Mouse (Mus musculus) limb, embryonic 10.5 days (tissue): ENCODE results near the gene Map1a. TPM values are rescaled to one million over a fixed set of nuclear protein-coding genes. Genes with fewer than 3 reads are reported as not detected.

Experiments used
- DNase-seq: peaks from one replicate; pipeline ENCODE4 v3.0.0-alpha.2; 2017; ENCODE audit warnings: low spot score
- H3K27ac ChIP-seq: fragments of 300-500 bp; sonication (generic); 2 replicates; pipeline ENCODE4 v1.5.1; 2016; ENCODE audit warnings: mild to moderate bottlenecking
- H3K27me3 ChIP-seq: fragments of 300-500 bp; sonication (generic); 2 replicates; pipeline ENCODE4 v1.6.1; 2016; ENCODE audit warnings: low read depth, mild to moderate bottlenecking; ENCODE audit not compliant: poor library complexity, severe bottlenecking
- H3K36me3 ChIP-seq: fragments of 300-500 bp; sonication (generic); 2 replicates; pipeline ENCODE4 v1.6.1; 2016; ENCODE audit warnings: mild to moderate bottlenecking, moderate library complexity
- H3K4me1 ChIP-seq: fragments of 300-500 bp; sonication (generic); 2 replicates; pipeline ENCODE4 v1.6.1; 2016
- H3K4me3 ChIP-seq: fragments of 300-500 bp; sonication (generic); 2 replicates; pipeline ENCODE4 v1.5.1; 2016; ENCODE audit warnings: mild to moderate bottlenecking, moderate library complexity
- H3K9me3 ChIP-seq: fragments of 300-500 bp; sonication (generic); replicated peaks from 2 replicates; pipeline ENCODE4 v1.6.1; 2016; ENCODE audit warnings: mild to moderate bottlenecking
- WGBS: fragments of 180-500 bp; shearing (Covaris S2); methylation state at CpG from one replicate; pipeline ENCODE4 v1.1.7; 2016; 5-methylcytosine and 5-hydroxymethylcytosine counted together
- polyA plus RNA-seq: library from polyadenylated mRNA; unstranded; fragments of >200 nt; fragmentation: Nextera tagmentation; extraction: Ambion mirVana; gene quantifications from 2 replicates; pipeline ENCODE4 v1.2.1, GENCODE M21; 2016

Gene Map1a
- polyA plus RNA-seq, 1 experiment from 2014 or later = 2.0 TPM

- DNase-seq = no peak
- Histone ChIP-seq H3K4me3 (no peak overlapping the region), H3K36me3 (no peaks in the 10 kb centered on the region), H3K4me1 (no peaks in the 10 kb centered on the region), H3K27ac (no peak overlapping the region), H3K27me3 (no peaks in the 10 kb centered on the region), H3K9me3 (no peaks in the 10 kb centered on the region)
Observed at GRCm38 (mm10) chr2:121339057-121339456, 49.7 kb downstream of the Map1a start.

GRCm38 (mm10) chr2:121353156-121353555 lies 63.8 kb downstream of the Map1a start:
- DNase-seq = no peak
- Histone ChIP-seq H3K36me3 (no peaks in the 10 kb centered on the region), H3K9me3 (no peaks in the 10 kb centered on the region), H3K27ac (no peak overlapping the region), H3K4me3 (no peak overlapping the region), H3K4me1 (peaks cover 20% of the 10 kb centered on the region), H3K27me3 (peaks cover 18% of the 10 kb centered on the region)
- 79% methylated on average over 8 of the region's 8 CpGs for WGBS

GRCm38 (mm10) chr2:121354378-121354777 lies 65.0 kb downstream of the Map1a start:
- peak overlapping the region; percentile 89 for H3K27ac ChIP-seq
- WGBS = 2% methylated on average over 6 of the region's 6 CpGs

GRCm38 (mm10) chr2:121354820-121355592 lies 65.6 kb downstream of the Map1a start, which contains the start of gene Ppip5k1:
Ppip5k1 (minus strand) TSS chr2:121355396.
- peak within 1 kb of the TSS; percentile 89 for H3K27ac ChIP-seq
- DNase-seq = peak; percentile 97
- under 1% methylated on average over 58 of the region's 58 CpGs for WGBS

More at GRCm38 (mm10) chr2:121354378-121354777, 65.0 kb downstream of the Map1a start:
- no peak for DNase-seq
- Histone ChIP-seq H3K36me3 (no peaks in the 10 kb centered on the region), H3K27me3 (peaks cover 30% of the 10 kb centered on the region), H3K4me3 (peak overlapping the region; percentile 79), H3K4me1 (peaks cover 28% of the 10 kb centered on the region), H3K9me3 (no peaks in the 10 kb centered on the region)

GRCm38 (mm10) chr2:121357494-121357893 lies 68.1 kb downstream of the Map1a start, which contains the start of gene Ckmt1:
Ckmt1 (plus strand) TSS chr2:121357714.
- no peak for DNase-seq
- peaks cover 35% of the 10 kb centered on the region for H3K27me3 ChIP-seq
- WGBS = 62% methylated on average over 5 of the region's 5 CpGs
- H3K4me1 ChIP-seq = peaks cover 28% of the 10 kb centered on the region
- no peak within 1 kb of the TSS for H3K27ac ChIP-seq
- peak within 1 kb of the TSS; percentile 42 for H3K4me3 ChIP-seq
- H3K36me3 ChIP-seq = no peaks in the 10 kb centered on the region
- no peaks in the 10 kb centered on the region for H3K9me3 ChIP-seq

More at GRCm38 (mm10) chr2:121354820-121355592, 65.6 kb downstream of the Map1a start, which contains the start of gene Ppip5k1:
- no peaks in the 10 kb centered on the region for H3K36me3 ChIP-seq
- H3K9me3 ChIP-seq = no peaks in the 10 kb centered on the region
- H3K4me3 ChIP-seq = peak within 1 kb of the TSS; percentile 79
- peaks cover 28% of the 10 kb centered on the region for H3K4me1 ChIP-seq
- peaks cover 35% of the 10 kb centered on the region for H3K27me3 ChIP-seq

- Histone ChIP-seq H3K27ac (no peak overlapping the region), H3K36me3 (no peaks in the 10 kb centered on the region), H3K27me3 (peaks cover 35% of the 10 kb centered on the region), H3K9me3 (no peaks in the 10 kb centered on the region), H3K4me1 (peaks cover 28% of the 10 kb centered on the region), H3K4me3 (peak overlapping the region; percentile 42)
- WGBS = 3% methylated on average over 4 of the region's 4 CpGs
- DNase-seq = no peak
Observed at GRCm38 (mm10) chr2:121357961-121358360, 68.6 kb downstream of the Map1a start.

GRCm38 (mm10) chr2:121358381-121358780 lies 69.0 kb downstream of the Map1a start:
- Histone ChIP-seq H3K27me3 (peaks cover 35% of the 10 kb centered on the region), H3K9me3 (no peaks in the 10 kb centered on the region), H3K36me3 (no peaks in the 10 kb centered on the region), H3K4me3 (peak overlapping the region; percentile 42), H3K27ac (no peak overlapping the region), H3K4me1 (peaks cover 28% of the 10 kb centered on the region)
- DNase-seq = peak; percentile 67
- 2% methylated on average over 16 of the region's 16 CpGs for WGBS

- H3K4me1 ChIP-seq = peaks cover 23% of the 10 kb centered on the region
- DNase-seq = no peak
- H3K27ac ChIP-seq = no peak overlapping the region
- H3K4me3 ChIP-seq = no peak overlapping the region
- H3K9me3 ChIP-seq = no peaks in the 10 kb centered on the region
- WGBS = 49% methylated on average over 4 of the region's 4 CpGs
- H3K27me3 ChIP-seq = peaks cover 35% of the 10 kb centered on the region
- H3K36me3 ChIP-seq = no peaks in the 10 kb centered on the region
Observed at GRCm38 (mm10) chr2:121359461-121359860, 70.1 kb downstream of the Map1a start.

Other genes starting within 250 kb of the Map1a start
- gene Tgm5, start 203.8 kb upstream of the Map1a start, polyA plus RNA-seq = not detected in 2 replicates
- not detected in 2 replicates for gene Tgm7, start 179.8 kb upstream of the Map1a start, polyA plus RNA-seq
- 15.4 and 22.2 TPM in 2 replicates for gene Adal, start 149.2 kb upstream of the Map1a start, polyA plus RNA-seq
- gene Lcmt2, start 148.9 kb upstream of the Map1a start, polyA plus RNA-seq = 18.2 and 22.6 TPM in 2 replicates
- gene Tubgcp4, start 118.9 kb upstream of the Map1a start, polyA plus RNA-seq = 78.0 and 82.8 TPM in 2 replicates
- gene Zscan29, start 118.5 kb upstream of the Map1a start, polyA plus RNA-seq = 9.8 and 10.2 TPM in 2 replicates
- gene Trp53bp1, start 18.2 kb upstream of the Map1a start, polyA plus RNA-seq = 116 and 135 TPM in 2 replicates
- 7.5 and 8.9 TPM in 2 replicates for gene Ppip5k1, start 65.8 kb downstream of the Map1a start, polyA plus RNA-seq
- gene Ckmt1, start 68.1 kb downstream of the Map1a start, polyA plus RNA-seq = 0.59 and 1.5 TPM in 2 replicates
- gene Strc, start 97.6 kb downstream of the Map1a start, polyA plus RNA-seq = not detected in 2 replicates
- gene Pdia3, start 124.2 kb downstream of the Map1a start, polyA plus RNA-seq = 603 and 646 TPM in 2 replicates
- 2.3 and 2.9 TPM in 2 replicates for gene Catsper2, start 124.2 kb downstream of the Map1a start, polyA plus RNA-seq
- 6.4 and 8.1 TPM in 2 replicates for gene Ell3, start 154.7 kb downstream of the Map1a start, polyA plus RNA-seq
- 472 and 490 TPM in 2 replicates for gene Serf2, start 159.6 kb downstream of the Map1a start, polyA plus RNA-seq
- 172 and 201 TPM in 2 replicates for gene Hypk, start 163.7 kb downstream of the Map1a start, polyA plus RNA-seq
- 0.10 TPM in 1 of 2 replicates, not detected in the other for gene Serinc4, start 167.2 kb downstream of the Map1a start, polyA plus RNA-seq
- 44.5 and 54.5 TPM in 2 replicates for gene Mfap1b, start 184.5 kb downstream of the Map1a start, polyA plus RNA-seq
- gene Mfap1a, start 217.1 kb downstream of the Map1a start, polyA plus RNA-seq = 24.3 and 29.7 TPM in 2 replicates
- 9.1 and 10.3 TPM in 2 replicates for gene Wdr76, start 217.1 kb downstream of the Map1a start, polyA plus RNA-seq